9 mouse cellular contexts compared by ENCODE assay signal in genomic region chr12:56534651-56535326, GRCm38 (mm10). TPM values are rescaled to one million over a fixed set of nuclear protein-coding genes. Genes with fewer than 3 reads are reported as not detected.
DNase-seq lines count a peak whose midpoint lies in the region; ATAC-seq and TF ChIP-seq lines count a peak whose summit lies in the region.
"Had no signal": no experiment of that assay in that cellular context is flagged by ENCODE, and none has a peak within 500 bp of the region (broad histone marks: within the 10 kb centered on the region; RNA-seq: fewer than 3 reads in every experiment).

No protein-coding gene starts in this region.

- no peaks in the 10 kb centered on the region for H3K9me3 ChIP-seq in embryonic facial prominence, embryonic 12.5 days
- H3K9me3 ChIP-seq in limb, embryonic 10.5 days (replicated peaks): no peaks in the 10 kb centered on the region
- no peaks in the 10 kb centered on the region for H3K9me3 ChIP-seq in midbrain, embryonic 12.5 days

- H3K4me1 ChIP-seq in embryonic facial prominence, embryonic 12.5 days: peaks cover 10% of the 10 kb centered on the region; the same call in 1 of the 2 replicates
- peaks cover 31% of the 10 kb centered on the region for H3K4me1 ChIP-seq in limb, embryonic 10.5 days
- peaks cover 9% of the 10 kb centered on the region; the same call in 1 of the 2 replicates for H3K4me1 ChIP-seq in midbrain, embryonic 12.5 days
- H3K4me1 ChIP-seq in cerebellum, adult 2 months (ENCODE audit: control insufficient read depth, insufficient read depth, low read length): no peaks in the 10 kb centered on the region; the same call in 1 of the 2 replicates

- no peak overlapping the region for H3K27ac ChIP-seq in embryonic facial prominence, embryonic 12.5 days
- H3K27ac ChIP-seq in limb, embryonic 10.5 days: no peak overlapping the region
- H3K27ac ChIP-seq in midbrain, embryonic 12.5 days (replicated peaks): 0 out of 2 replicates have a peak overlapping the region, but pooled peaks have one; percentile 25
- H3K27ac ChIP-seq in cerebellum, adult 2 months (ENCODE audit: insufficient read depth, low read length): no peak overlapping the region

- TF ChIP-seq CTCF in cerebellum, adult 2 months (IDR thresholded peaks at IDR 0.05; ENCODE audit: borderline replicate concordance, insufficient read depth, low read depth, low read length): no peak

- H3K36me3 ChIP-seq in embryonic facial prominence, embryonic 12.5 days: no peaks in the 10 kb centered on the region
- no peaks in the 10 kb centered on the region for H3K36me3 ChIP-seq in limb, embryonic 10.5 days
- H3K36me3 ChIP-seq in midbrain, embryonic 12.5 days: no peaks in the 10 kb centered on the region

- no peak overlapping the region for H3K9ac ChIP-seq in embryonic facial prominence, embryonic 12.5 days
- H3K9ac ChIP-seq in midbrain, embryonic 12.5 days (replicated peaks): peak overlapping the region; percentile 50; the same call in 1 of the 2 replicates

- peaks cover 87% of the 10 kb centered on the region for H3K27me3 ChIP-seq in embryonic facial prominence, embryonic 12.5 days
- peaks cover 100% of the 10 kb centered on the region for H3K27me3 ChIP-seq in limb, embryonic 10.5 days (ENCODE audit: low read depth, poor library complexity, severe bottlenecking)
- peaks cover 99% of the 10 kb centered on the region for H3K27me3 ChIP-seq in midbrain, embryonic 12.5 days
- peaks cover 15% of the 10 kb centered on the region; the same call in 1 of the 2 replicates for H3K27me3 ChIP-seq in cerebellum, adult 2 months (ENCODE audit: control insufficient read depth, insufficient read depth, low read length)

- WGBS in embryonic facial prominence, embryonic 12.5 days: under 1% methylated on average over 62 of the region's 62 CpGs
- WGBS in limb, embryonic 10.5 days: under 1% methylated on average over 62 of the region's 62 CpGs
- under 1% methylated on average over 61 of the region's 62 CpGs for WGBS in midbrain, embryonic 12.5 days
- under 1% methylated on average over 61 of the region's 62 CpGs for whole genome bisulfite sequencing in cerebellum, adult 2 months

- TF ChIP-seq POLR2A in cerebellum, adult 2 months (IDR thresholded peaks at IDR 0.05; ENCODE audit: borderline replicate concordance, insufficient read depth, low read length): no peak

- ATAC-seq in embryonic facial prominence, embryonic 12.5 days (ENCODE audit: insufficient number of reproducible peaks, insufficient read depth, low FRiP score, low TSS enrichment): no peak
- no peak for ATAC-seq in midbrain, embryonic 12.5 days (ENCODE audit: low FRiP score, low read depth)

- H3K4me2 ChIP-seq in embryonic facial prominence, embryonic 12.5 days (replicated peaks): peak overlapping the region; percentile 41
- peak overlapping the region; percentile 38 for H3K4me2 ChIP-seq in midbrain, embryonic 12.5 days (replicated peaks)

- peak overlapping the region; percentile 25 for H3K4me3 ChIP-seq in embryonic facial prominence, embryonic 12.5 days
- peak overlapping the region; percentile 34 for H3K4me3 ChIP-seq in limb, embryonic 10.5 days
- H3K4me3 ChIP-seq in midbrain, embryonic 12.5 days: peak overlapping the region; percentile 37
- H3K4me3 ChIP-seq in cerebellum, adult 2 months (replicated peaks; ENCODE audit: insufficient read depth, low read depth, low read length): no peak overlapping the region

- DNase-seq in ZHBTc4 (ENCODE audit: low read depth, low spot score): peak; percentile 62
- peak; percentile 59 for DNase-seq in limb, embryonic 10.5 days (ENCODE audit: low spot score)
- DNase-seq in right cerebral cortex, adult 2 months (ENCODE audit: low spot score in 2 of 2): no peak
- no peak for DNase-seq in cerebellum, adult 2 months
- no peak for DNase-seq in cerebellum, adult 8-10 months
- DNase-seq: adrenal gland, adult 2 months had no signal

RNA-seq across cellular contexts. Expression of gene Nkx2-1, which starts 1.9 kb away (rescaled TPM):
- 1.6 and 4.4 TPM in 2 replicates for polyA plus RNA-seq in embryonic facial prominence, embryonic 12.5 days (2016; fragmentation: Nextera tagmentation; extraction: Ambion mirVana)
- polyA plus RNA-seq in limb, embryonic 10.5 days (2016; fragmentation: Nextera tagmentation; extraction: Ambion mirVana): not detected in 2 replicates
- polyA plus RNA-seq in midbrain, embryonic 12.5 days (2016; fragmentation: Nextera tagmentation; extraction: Ambion mirVana): 5.2 and 9.3 TPM in 2 replicates
- polyA plus RNA-seq in cerebellum, adult 2 months (2012; rRNA removed): not detected in 2 replicates
- polyA plus RNA-seq: adrenal gland, adult 2 months; gonadal fat pad, adult 2 months had no signal

Comparison
In these comparisons a context has a peak if more than half of its experiments do, and no peak if none do; other contexts are left out.
1. DNase-seq: peak in ZHBTc4 (single experiment) and limb, embryonic 10.5 days (single experiment); none in right cerebral cortex, adult 2 months (0 of 2), cerebellum, adult 2 months (0 of 2) and cerebellum, adult 8-10 months (single experiment).